Mouse (Mus musculus): ENCODE data around the gene Tbcd.

- TF ChIP-seq CTCF (IDR thresholded peaks at IDR 0.05; ENCODE audit: borderline replicate concordance, control insufficient read depth, extremely low read depth, insufficient read depth, low read length, poor library complexity) (no peak), POLR2A (IDR thresholded peaks at IDR 0.05; ENCODE audit: control insufficient read depth, extremely low read depth, insufficient read depth, low read length, poor library complexity) (no peak)
Measured at GRCm38 (mm10) chr11:121581856-121582255, 130.1 kb downstream of the Tbcd start.

All from thymus, adult 2 months (tissue).